Mouse (Mus musculus) E14TG2a.4 (cell line): Measurements from ENCODE around the gene Mogs.

Experiments
- H3K27me3 ChIP-seq: 2 replicates; pipeline ENCODE4 v1.6.1; 2014; ENCODE audit warnings: low read length, control low read depth; ENCODE audit not compliant: insufficient read depth
- H3K36me3 ChIP-seq: 2 replicates; pipeline ENCODE4 v1.6.1; 2014; ENCODE audit warnings: low read length, control low read depth; ENCODE audit not compliant: insufficient read depth
- H3K4me1 ChIP-seq: replicated peaks from 2 replicates; pipeline ENCODE4 v1.6.1; 2014; ENCODE audit warnings: low read depth, low read length, control low read depth
- H3K4me3 ChIP-seq: replicated peaks from 2 replicates; pipeline ENCODE4 v1.5.1; 2014; ENCODE audit warnings: mild to moderate bottlenecking, low read length
- H3K9me3 ChIP-seq: 2 replicates; pipeline ENCODE4 v1.6.1; 2014; ENCODE audit warnings: low read length, control low read depth
- CTCF ChIP-seq: conservative IDR thresholded peaks from 2 replicates; pipeline ENCODE4 v1.5.1; 2014; ENCODE audit warnings: low read length
- NANOG ChIP-seq: IDR thresholded peaks from 2 replicates; pipeline ENCODE4 v1.6.1; 2014; ENCODE audit warnings: borderline replicate concordance, low read length, mixed read lengths
- POU5F1 ChIP-seq: IDR thresholded peaks from 2 replicates; pipeline ENCODE4 v1.6.1; 2014; ENCODE audit warnings: low read length, borderline replicate concordance

Mogs gene

DNA sequence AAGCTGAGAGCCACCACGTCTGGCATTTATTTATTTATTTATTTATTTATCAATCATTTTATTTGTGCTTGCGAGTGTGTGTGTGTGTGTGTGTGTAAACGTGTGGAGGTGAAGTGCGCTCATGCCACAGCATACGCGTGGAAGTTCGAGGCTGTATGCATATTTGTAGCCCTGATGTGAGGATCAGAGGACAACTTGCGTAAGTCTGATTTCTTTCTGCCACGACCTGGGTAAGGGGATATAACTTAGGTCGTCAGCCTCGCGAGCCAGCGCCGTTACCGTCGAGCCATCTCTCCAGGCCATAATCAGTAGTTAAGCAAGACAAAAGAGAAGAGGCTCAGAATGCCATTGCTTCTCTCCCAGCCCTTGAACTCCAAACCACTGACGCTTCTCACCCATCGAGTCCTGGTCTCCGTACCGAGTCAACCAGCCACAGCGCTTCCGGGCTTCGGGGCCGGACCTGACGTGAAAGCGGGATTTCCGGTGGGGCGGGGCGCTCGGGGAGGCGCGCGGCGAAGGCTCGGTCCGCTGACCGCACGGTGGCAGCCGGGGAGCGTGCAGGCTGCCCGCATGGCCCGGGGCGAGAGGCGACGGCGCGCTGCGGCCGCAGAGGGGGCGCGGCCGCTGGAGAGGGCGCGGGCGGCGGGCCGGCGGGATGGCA, at the start of gene Mogs:
TSS of gene Mogs (plus strand) at position 486 of the 661 bp plus-strand sequence.
- no peak for TF ChIP-seq POU5F1
- no peak for TF ChIP-seq CTCF
- no peak for TF ChIP-seq NANOG
- peak within 1 kb of the TSS; percentile 89 for H3K4me3 ChIP-seq
- H3K9me3 ChIP-seq = no peaks in the 10 kb centered on the region
- H3K36me3 ChIP-seq = peaks cover 47% of the 10 kb centered on the region
- no peaks in the 10 kb centered on the region for H3K27me3 ChIP-seq
- peaks cover 59% of the 10 kb centered on the region for H3K4me1 ChIP-seq

DNA sequence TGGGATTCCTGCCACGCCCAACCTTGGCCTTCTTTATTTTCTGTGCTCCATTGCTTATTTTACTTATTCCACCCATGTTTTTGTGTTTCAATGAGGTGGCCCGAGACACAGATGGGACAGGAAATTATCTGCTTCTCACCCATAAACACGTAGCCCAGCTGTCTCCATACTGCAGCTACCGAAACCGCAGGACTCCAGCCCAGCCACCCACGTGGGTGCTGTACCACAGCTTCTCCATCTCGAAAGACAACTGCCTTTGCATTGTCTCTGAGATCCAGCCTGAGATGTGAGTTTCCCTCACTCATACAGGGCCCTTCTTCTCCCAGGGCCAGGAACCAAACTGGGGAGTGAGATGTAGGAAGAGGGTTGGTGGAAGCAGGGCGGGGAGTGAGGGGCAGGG, 49.3 kb upstream of the Mogs start:
- peak overlapping the region; percentile 3; the same call in 1 of the 2 replicates for H3K4me3 ChIP-seq
- H3K27me3 ChIP-seq = peaks cover 94% of the 10 kb centered on the region
- H3K9me3 ChIP-seq = no peaks in the 10 kb centered on the region
- H3K4me1 ChIP-seq = peaks cover 53% of the 10 kb centered on the region
- TF ChIP-seq NANOG (no peak), POU5F1 (no peak)
- H3K36me3 ChIP-seq = no peaks in the 10 kb centered on the region

DNA sequence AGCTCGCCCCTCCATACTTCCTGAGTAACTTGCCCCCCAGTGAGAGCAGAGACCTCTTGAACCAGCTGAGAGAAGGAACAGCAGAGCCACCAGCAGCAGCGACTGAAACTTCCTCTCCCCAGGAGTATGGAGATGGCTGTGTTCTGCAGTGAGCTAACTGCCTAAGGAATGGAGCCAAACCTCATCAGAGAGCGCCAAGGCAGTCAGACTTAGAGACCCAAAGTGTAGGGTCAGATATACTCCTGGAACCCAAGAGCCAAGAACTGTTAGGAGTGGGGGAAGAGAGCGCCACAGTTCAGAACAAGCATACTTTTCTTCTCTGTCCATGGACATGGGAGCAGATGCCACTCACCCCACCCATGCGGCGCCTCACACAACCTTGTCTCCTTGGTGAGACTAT, 48.9 kb upstream of the Mogs start:
- H3K4me3 ChIP-seq = peak overlapping the region; percentile 3; the same call in 1 of the 2 replicates
- H3K4me1 ChIP-seq = peaks cover 58% of the 10 kb centered on the region
- peaks cover 98% of the 10 kb centered on the region for H3K27me3 ChIP-seq
- TF ChIP-seq NANOG (no peak), POU5F1 (no peak), CTCF (no peak)
- H3K9me3 ChIP-seq = no peaks in the 10 kb centered on the region
- H3K36me3 ChIP-seq = no peaks in the 10 kb centered on the region

DNA sequence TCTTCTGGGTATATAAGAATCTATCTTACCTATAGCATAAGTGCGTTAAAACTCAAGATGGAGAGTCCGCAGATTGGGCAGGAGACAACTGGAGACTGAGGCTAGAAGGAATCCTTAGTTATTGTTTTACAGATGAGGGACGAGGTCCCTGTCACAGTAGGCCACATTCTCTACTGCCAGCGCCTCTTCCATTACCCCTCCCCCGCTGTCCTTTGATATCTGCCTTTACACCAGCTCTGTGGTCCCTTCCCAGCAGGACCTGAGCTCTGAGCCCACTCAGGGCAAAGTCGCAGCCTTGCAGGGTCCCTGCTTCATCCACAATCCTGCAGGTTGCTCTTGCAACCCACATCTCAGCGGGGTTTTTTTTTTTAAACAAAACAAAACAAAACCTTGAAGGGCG, 47.1 kb upstream of the Mogs start:
- Histone ChIP-seq H3K36me3 (no peaks in the 10 kb centered on the region), H3K27me3 (peaks cover 97% of the 10 kb centered on the region), H3K9me3 (no peaks in the 10 kb centered on the region), H3K4me1 (peaks cover 68% of the 10 kb centered on the region), H3K4me3 (peak overlapping the region; percentile 70)
- TF ChIP-seq NANOG = no peak

DNA sequence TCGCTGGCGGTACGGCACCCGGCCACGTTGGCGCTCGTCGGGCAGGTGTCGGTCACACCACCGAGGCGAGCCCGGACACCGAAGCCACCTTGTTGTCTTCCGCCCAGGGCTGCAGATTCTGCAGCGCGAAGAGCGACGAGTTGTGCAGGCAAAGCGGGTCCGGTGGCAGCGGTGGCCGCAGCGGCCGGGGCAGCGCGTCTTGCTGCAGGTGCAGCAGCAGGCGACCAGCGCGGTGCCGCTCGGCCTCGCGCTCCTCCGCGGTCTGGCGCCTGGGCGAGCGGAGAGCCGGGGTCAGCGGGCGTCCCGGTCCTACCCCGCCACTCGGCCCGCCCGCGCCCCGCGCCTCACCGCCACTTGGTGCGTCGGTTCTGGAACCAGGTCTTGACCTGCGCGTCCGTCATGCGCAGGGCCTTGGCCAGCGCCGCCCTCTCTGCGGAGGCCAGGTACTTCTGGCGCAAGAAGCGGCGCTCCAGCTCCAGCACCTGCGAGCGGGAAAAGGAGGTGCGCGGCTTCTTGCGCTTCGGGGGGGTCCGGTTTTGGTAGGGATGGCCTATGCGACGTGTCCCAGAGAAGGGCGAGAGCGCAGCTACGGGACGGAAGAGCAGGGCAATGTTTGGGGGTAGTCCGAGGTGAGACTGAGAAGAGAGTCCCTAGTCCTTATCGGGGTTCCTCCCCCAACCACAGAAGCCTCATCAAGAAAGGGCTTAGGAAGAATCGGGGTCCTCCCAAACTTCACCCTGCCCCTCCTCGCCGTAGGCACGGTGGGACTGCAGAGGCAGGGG, 46.4 kb upstream of the Mogs start:
- peaks cover 68% of the 10 kb centered on the region for H3K4me1 ChIP-seq
- no peaks in the 10 kb centered on the region for H3K9me3 ChIP-seq
- TF ChIP-seq CTCF = no peak
- no peak for TF ChIP-seq NANOG
- TF ChIP-seq POU5F1 = no peak
- peaks cover 96% of the 10 kb centered on the region for H3K27me3 ChIP-seq
- no peaks in the 10 kb centered on the region for H3K36me3 ChIP-seq
- peak overlapping the region; percentile 70 for H3K4me3 ChIP-seq

DNA sequence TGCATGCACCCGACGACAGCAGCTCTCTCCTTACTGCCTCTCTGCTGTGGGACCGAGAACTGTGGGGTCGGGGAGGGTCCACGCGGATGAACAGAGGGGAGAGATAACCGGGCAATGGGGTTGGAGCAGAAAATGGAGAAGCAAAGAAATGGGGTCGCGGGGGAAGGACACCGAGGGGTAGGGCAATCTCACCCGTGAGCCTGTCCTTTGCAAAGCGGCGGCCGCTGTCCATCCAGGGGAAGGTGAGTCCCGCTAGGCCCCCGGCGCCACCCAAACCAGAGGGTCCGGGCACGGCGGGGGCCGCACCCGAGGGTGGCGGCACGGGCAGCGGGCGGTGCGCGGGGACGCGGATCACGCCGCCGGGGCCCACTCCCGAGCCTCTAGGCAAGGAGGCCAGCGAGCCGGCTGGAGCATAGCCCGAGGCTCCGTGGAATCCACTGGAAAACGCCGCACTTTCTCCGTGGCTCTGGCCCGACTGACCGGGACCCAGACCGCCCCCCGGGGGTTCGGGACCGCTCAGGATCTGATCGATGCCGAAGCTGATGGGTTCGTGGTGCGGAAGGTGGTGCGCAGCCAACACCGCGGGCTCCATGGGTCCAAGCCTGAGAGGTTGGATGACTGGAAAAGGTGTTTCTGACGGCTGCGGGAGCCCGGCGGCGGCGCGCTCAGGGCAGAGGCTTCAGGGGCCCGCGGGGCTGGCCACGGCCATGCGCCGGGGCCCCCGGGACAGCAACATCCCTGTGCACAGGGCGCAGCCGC, 45.6 kb upstream of the Mogs start:
- Histone ChIP-seq H3K4me3 (peak overlapping the region; percentile 70), H3K27me3 (peaks cover 96% of the 10 kb centered on the region), H3K4me1 (peaks cover 61% of the 10 kb centered on the region), H3K9me3 (no peaks in the 10 kb centered on the region), H3K36me3 (no peaks in the 10 kb centered on the region)
- TF ChIP-seq POU5F1 = no peak
- TF ChIP-seq NANOG = no peak
- no peak for TF ChIP-seq CTCF

DNA sequence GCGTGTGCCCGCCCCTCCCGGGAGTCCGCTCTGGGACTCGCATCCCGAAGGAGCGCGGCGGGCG, 45.2 kb upstream of the Mogs start, which contains the start of gene Tlx2:
TSS of gene Tlx2 (minus strand) at position 47 of the 64 bp plus-strand sequence.
- Histone ChIP-seq H3K4me1 (peaks cover 59% of the 10 kb centered on the region), H3K9me3 (no peaks in the 10 kb centered on the region), H3K36me3 (no peaks in the 10 kb centered on the region), H3K27me3 (peaks cover 93% of the 10 kb centered on the region), H3K4me3 (peak within 1 kb of the TSS; percentile 70)
- no peak for TF ChIP-seq POU5F1
- TF ChIP-seq NANOG = no peak
- TF ChIP-seq CTCF = no peak

DNA sequence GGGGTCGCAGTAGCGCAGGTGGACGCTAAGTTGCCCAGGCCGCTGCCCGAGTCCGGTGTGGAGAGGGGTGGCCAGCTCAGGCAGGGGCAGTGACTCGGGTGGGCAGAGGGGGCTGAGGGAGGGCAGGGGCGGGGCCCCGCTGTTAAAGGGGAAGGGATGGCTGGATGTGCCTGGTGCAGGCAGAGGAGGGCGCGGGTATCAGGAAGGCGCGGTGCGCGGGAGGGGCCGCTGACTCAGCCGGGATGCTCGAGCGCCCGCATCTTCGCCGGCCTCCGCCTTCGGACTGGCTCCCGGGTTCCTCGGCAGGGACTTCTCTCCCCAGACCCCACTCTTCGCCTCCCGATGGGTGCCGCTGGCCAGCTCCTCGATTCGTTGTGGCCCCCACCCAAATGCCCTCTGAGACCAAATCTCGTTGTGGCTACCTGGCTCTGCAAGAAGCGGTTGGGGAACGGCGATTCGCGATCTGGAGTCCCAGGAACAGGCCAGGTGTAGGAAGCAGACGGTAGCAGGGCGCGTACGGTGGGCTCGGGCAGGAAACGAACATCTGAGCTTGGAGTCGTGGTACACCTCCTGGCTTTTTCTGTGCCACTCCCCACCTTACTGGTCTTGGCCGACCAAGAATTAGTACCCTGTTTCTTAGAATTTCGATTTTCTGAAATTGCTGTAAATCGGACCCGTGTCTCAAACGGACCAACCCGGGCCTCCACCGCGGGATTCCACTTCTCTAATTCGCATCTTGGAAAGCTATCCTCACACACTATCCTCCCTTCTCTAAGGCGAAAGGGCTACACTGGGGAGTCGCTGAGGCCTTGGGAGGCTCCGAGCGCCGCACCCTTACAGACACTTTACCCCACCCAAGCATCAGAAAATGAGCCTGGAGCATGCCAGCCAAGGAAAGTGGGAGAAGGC, 44.7 kb upstream of the Mogs start:
- TF ChIP-seq POU5F1 (no peak), CTCF (no peak), NANOG (no peak)
- Histone ChIP-seq H3K4me3 (peak overlapping the region; percentile 70), H3K27me3 (peaks cover 90% of the 10 kb centered on the region), H3K4me1 (peaks cover 56% of the 10 kb centered on the region), H3K36me3 (no peaks in the 10 kb centered on the region), H3K9me3 (no peaks in the 10 kb centered on the region)
